Mouse (Mus musculus) ES-Bruce4 (cell line): ENCODE measurements around the gene Kif3b. TPM values are rescaled to one million over a fixed set of nuclear protein-coding genes. Genes with fewer than 3 reads are reported as not detected.

Experiments
- H3K27ac ChIP-seq: 2 replicates; pipeline ENCODE4 v1.5.1; 2012; ENCODE audit warnings: low read length, inconsistent platforms; ENCODE audit not compliant: insufficient read depth
- H3K27me3 ChIP-seq: 2 replicates; pipeline ENCODE4 v1.6.1; 2012; ENCODE audit warnings: mild to moderate bottlenecking, low read length, inconsistent platforms; ENCODE audit not compliant: control insufficient read depth, poor library complexity, insufficient read depth, severe bottlenecking
- H3K36me3 ChIP-seq: 2 replicates; pipeline ENCODE4 v1.6.1; 2012; ENCODE audit warnings: inconsistent platforms, mild to moderate bottlenecking, low read length, moderate library complexity; ENCODE audit not compliant: control insufficient read depth, poor library complexity, insufficient read depth, severe bottlenecking
- H3K4me1 ChIP-seq: one replicate; pipeline ENCODE4 v1.8.1; 2011; ENCODE audit warnings: low read length; ENCODE audit not compliant: control insufficient read depth, insufficient read depth
- H3K4me3 ChIP-seq: 2 replicates; pipeline ENCODE4 v1.5.1; 2011; ENCODE audit warnings: low read depth, mild to moderate bottlenecking, low read length
- H3K9ac ChIP-seq: 2 replicates; pipeline ENCODE4 v1.6.1; 2012; ENCODE audit warnings: low read depth, mild to moderate bottlenecking, inconsistent platforms; ENCODE audit not compliant: poor library complexity, severe bottlenecking
- H3K9me3 ChIP-seq: replicated peaks from 2 replicates; pipeline ENCODE4 v1.6.1; 2012; ENCODE audit warnings: mild to moderate bottlenecking, low read length, inconsistent platforms; ENCODE audit not compliant: control insufficient read depth, poor library complexity, insufficient read depth, severe bottlenecking
- CTCF ChIP-seq: IDR thresholded peaks from one replicate; pipeline ENCODE4 v1.8.1; 2011; ENCODE audit warnings: low read depth, low read length
- EP300 ChIP-seq: IDR thresholded peaks from 2 replicates; pipeline ENCODE4 v1.6.1; 2011; ENCODE audit warnings: low read depth, low read length; ENCODE audit not compliant: insufficient read depth
- POLR2A ChIP-seq: IDR thresholded peaks from one replicate; pipeline ENCODE4 v1.8.1; 2011; ENCODE audit warnings: low read length; ENCODE audit not compliant: insufficient read depth
- polyA plus RNA-seq: library from polyadenylated mRNA; stranded (reverse); fragments of >200 nt; gene quantifications from 2 replicates; pipeline ENCODE4 v1.2.4, GENCODE M21; 2011; ENCODE audit warnings: low read depth; ENCODE audit not compliant: missing spikeins, insufficient read depth, insufficient read length

The Kif3b gene
- polyA plus RNA-seq, 1 experiment = 16.8 TPM

DNA sequence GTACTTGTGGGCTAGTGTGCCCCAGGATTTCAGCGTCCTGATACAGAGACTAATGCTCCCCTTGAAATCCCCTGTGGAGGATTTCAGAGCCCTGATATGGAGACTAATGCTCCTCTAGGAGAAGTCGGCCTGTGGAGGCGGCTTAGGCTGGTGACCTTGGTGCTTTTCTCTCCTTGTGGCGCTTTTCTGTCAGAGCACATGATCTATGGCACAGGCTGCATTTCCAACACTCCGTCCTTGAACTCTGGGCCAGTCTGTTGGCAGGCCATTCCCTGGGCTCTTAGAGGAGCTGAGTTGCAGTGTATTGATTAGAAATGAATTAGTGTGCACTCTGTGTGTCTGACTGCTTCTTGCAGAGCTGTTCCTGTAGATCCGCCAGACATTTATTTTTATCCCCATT lies 14.0 kb downstream of the Kif3b start:
- Histone ChIP-seq H3K4me1 (no peaks in the 10 kb centered on the region), H3K27ac (no peak overlapping the region)
- no peak for TF ChIP-seq CTCF

DNA sequence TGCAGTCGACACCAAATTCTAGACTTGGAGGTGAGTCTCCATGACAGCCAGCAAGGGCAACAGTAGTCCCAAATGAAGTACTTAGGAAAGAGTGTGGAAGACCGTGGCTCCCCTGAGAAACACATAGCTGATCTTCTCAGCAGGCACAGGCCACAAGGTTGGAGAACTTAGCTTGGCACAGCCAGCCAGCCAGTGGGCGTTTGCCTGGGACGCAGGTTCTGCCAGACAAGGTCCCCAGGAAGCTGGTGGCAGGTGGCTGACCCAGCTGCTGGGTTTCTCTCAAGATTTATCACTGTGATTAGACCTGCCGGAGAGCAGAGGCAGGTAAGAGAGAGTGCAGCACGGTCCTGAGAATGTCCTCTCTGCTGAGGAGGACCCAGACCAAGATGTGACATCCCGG lies 17.4 kb downstream of the Kif3b start:
- Histone ChIP-seq H3K9me3 (no peaks in the 10 kb centered on the region), H3K9ac (no peak overlapping the region), H3K4me1 (no peaks in the 10 kb centered on the region), H3K27me3 (no peaks in the 10 kb centered on the region), H3K27ac (no peak overlapping the region), H3K4me3 (no peak overlapping the region), H3K36me3 (no peaks in the 10 kb centered on the region)
- TF ChIP-seq CTCF (no peak), POLR2A (no peak), EP300 (no peak)

More for the DNA sequence above, 14.0 kb downstream of the Kif3b start:
- H3K9ac ChIP-seq = no peak overlapping the region
- no peaks in the 10 kb centered on the region for H3K9me3 ChIP-seq
- H3K36me3 ChIP-seq = no peaks in the 10 kb centered on the region
- H3K4me3 ChIP-seq = no peak overlapping the region
- no peaks in the 10 kb centered on the region for H3K27me3 ChIP-seq

DNA sequence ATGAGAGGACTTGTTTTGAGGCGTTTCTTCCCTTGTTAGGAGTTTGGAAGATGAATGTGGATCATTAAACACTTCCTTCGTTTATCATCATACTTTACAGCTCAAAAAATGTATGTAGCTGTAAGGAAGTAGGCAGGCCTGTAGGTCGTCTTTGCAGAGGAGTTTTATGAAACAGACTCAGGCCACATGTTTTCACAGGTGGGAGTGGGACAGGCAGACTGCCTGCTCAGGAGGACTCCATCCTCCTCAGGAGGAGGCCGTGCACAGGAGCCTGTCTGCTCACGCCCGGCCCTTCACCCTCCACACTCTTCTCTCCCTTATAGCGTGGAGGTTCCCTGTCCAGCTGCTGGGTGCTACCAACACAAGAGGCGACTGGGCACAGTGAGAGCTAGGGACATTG lies 17.9 kb downstream of the Kif3b start:
- Histone ChIP-seq H3K36me3 (no peaks in the 10 kb centered on the region), H3K27ac (no peak overlapping the region), H3K4me1 (no peaks in the 10 kb centered on the region), H3K4me3 (no peak overlapping the region), H3K9ac (no peak overlapping the region), H3K27me3 (no peaks in the 10 kb centered on the region), H3K9me3 (no peaks in the 10 kb centered on the region)
- no peak for TF ChIP-seq EP300
- TF ChIP-seq CTCF = no peak
- no peak for TF ChIP-seq POLR2A

DNA sequence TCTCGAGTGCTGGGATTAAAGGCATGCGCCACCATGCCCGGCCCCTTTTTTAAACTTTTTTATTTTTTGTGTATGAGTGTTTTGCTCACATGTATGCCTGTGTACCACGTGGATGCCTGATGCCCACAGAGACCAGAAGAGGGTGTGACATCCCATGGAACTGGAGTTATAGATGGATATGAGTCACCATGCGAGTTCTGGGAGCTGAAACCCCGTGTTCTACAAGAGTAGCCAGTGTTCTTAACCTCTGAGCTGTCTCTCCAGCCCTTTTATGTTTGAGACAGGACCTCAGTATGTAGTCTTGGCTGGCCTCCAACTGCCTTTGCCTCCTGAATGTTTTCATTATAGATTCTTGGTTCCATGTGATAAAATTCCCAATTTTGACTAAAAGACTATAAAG lies 19.0 kb downstream of the Kif3b start:
- TF ChIP-seq CTCF = no peak
- no peak for TF ChIP-seq EP300
- TF ChIP-seq POLR2A = no peak
- Histone ChIP-seq H3K9ac (no peak overlapping the region), H3K27me3 (no peaks in the 10 kb centered on the region), H3K4me3 (no peak overlapping the region), H3K27ac (no peak overlapping the region), H3K36me3 (no peaks in the 10 kb centered on the region), H3K4me1 (no peaks in the 10 kb centered on the region), H3K9me3 (no peaks in the 10 kb centered on the region)

DNA sequence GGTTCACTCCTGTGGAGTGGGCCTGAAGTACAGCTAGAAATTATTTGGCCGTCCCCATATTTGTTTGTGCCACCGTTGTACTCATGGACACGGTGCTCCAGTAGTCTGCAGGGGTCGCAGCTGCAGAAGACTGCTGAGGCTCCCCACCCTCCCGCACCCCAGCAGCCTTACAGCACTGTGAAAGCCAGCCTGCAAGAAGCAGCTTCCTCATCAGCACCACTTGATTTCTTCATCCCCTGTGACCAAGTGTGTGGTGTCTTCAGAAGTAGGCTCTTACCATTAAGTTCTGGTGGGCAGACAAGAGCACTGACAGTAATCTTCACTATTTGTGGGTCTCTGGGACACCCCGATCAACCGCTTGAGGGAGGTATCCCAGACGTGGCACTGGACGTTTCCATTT lies 21.7 kb downstream of the Kif3b start:
- TF ChIP-seq EP300 = no peak
- no peak for TF ChIP-seq POLR2A
- TF ChIP-seq CTCF = no peak
- Histone ChIP-seq H3K4me1 (no peaks in the 10 kb centered on the region), H3K9ac (no peak overlapping the region), H3K27ac (no peak overlapping the region), H3K4me3 (no peak overlapping the region), H3K27me3 (no peaks in the 10 kb centered on the region), H3K36me3 (no peaks in the 10 kb centered on the region), H3K9me3 (no peaks in the 10 kb centered on the region)

DNA sequence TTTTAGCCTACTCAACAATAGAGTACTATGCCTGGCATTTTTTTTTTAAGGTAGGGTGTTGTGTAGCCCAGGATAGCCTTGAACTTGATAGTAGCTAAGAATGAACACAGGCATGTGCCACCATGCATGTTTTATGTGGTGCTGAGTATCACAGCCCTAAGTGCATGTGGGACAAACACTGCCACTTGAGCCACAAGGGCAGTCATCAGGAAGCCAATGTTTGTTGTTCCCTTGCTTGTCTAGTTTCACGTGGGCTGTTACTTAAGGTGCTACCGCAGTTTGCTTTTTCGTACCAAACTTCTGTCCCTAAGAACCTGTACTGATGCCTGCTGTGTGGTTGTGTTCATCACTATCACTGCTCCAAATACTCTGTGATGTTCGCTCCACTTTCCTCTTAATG lies 27.2 kb downstream of the Kif3b start:
- Histone ChIP-seq H3K36me3 (peaks cover 5% of the 10 kb centered on the region), H3K4me3 (no peak overlapping the region), H3K27me3 (no peaks in the 10 kb centered on the region), H3K9ac (no peak overlapping the region), H3K4me1 (no peaks in the 10 kb centered on the region), H3K27ac (no peak overlapping the region), H3K9me3 (no peaks in the 10 kb centered on the region)
- TF ChIP-seq CTCF (no peak), EP300 (no peak), POLR2A (no peak)

DNA sequence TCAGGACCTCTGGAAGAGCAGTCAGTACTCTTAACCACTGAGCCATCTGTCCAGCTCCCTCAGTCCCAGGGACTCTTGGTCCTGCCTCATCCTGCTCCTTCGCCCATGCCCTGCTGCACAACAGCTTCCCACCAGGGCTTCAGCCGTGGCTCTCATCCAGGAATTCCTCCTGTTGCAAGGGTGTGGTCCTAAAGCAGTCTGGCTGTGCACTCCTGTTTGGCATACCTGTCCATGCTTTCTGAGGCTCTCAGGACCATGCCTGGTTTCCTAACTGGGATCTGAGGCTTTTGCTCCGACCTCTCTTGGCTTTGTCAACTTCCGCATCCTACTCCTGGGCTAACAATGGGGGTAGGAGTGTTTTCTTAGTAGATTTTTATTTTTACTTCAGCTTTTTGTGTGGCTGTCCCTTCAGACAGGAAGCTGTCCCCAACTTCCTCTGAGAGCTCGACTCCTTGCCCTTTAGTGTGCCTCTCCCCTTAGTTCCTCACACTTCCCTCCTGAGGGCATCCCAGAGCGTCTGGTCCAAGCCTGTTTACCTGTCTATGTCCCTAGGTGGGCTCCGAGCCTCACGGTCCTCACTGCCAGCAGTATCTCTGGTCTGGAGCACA lies 27.9 kb downstream of the Kif3b start:
- Histone ChIP-seq H3K27ac (no peak overlapping the region), H3K36me3 (peaks cover 5% of the 10 kb centered on the region), H3K27me3 (no peaks in the 10 kb centered on the region), H3K9ac (no peak overlapping the region), H3K9me3 (no peaks in the 10 kb centered on the region), H3K4me1 (no peaks in the 10 kb centered on the region), H3K4me3 (no peak overlapping the region)
- TF ChIP-seq CTCF (no peak), POLR2A (no peak), EP300 (no peak)
